Mouse (Mus musculus) embryo, embryonic 9.5 days (tissue): Measurements from ENCODE around the gene Srsf6.

Experiments used
- DNase-seq: peaks from one replicate; pipeline ENCODE4 v3.0.0-alpha.2; 2017; ENCODE audit errors: extremely low spot score

Gene Srsf6

GRCm38 (mm10) chr2:162932706-162933105 lies 1.4 kb downstream of the Srsf6 start:
- DNase-seq, result peak; percentile 52

- no peak for DNase-seq
Measured at GRCm38 (mm10) chr2:162934421-162934820, 3.1 kb downstream of the Srsf6 start.

DNA sequence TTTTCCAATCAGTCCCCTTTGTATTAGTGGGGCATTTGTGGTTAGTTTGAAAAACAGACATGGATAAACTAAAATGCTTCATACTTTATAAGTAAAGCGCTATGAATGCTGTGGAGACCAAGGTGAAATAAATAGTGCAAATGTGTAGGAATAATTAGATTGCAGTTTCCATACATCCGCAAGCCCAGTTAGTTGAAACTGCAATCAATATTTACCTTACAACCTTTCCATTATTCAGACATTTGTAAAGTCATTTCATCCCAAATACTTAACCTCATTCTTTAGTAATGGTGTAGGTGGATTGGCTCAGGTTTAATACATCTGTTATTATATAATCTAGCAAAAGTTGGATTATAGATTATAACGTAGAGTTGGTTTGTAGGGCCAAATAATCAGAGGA lies 4.4 kb downstream of the Srsf6 start:
- DNase-seq, result no peak

DNA sequence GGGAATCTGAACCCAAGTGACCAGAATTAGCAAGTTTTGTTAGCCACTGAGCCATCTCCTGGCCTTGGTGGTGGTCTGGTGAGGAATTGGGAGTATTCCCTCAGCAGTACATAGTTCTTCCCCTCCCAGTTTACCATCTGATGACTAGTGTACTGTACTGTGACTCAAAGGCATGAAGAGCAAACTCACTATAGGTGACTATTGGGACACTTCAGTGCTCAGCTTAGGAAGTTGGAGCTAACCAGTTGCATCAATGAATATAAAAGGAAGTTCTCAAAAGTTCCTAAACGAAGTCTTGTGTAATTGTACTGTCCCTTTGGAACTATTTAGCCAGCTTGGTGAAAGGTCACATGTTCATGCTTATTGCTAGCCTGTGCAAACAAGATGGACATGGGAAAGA lies 8.2 kb downstream of the Srsf6 start:
- no peak for DNase-seq

GRCm38 (mm10) chr2:162943148-162943846 lies 12.0 kb downstream of the Srsf6 start, which contains the start of gene L3mbtl1:
L3mbtl1 (plus strand) TSS chr2:162943472.
- DNase-seq, result peak; percentile 54

- DNase-seq, result no peak
Measured at GRCm38 (mm10) chr2:162943931-162944330, 12.6 kb downstream of the Srsf6 start.

DNA sequence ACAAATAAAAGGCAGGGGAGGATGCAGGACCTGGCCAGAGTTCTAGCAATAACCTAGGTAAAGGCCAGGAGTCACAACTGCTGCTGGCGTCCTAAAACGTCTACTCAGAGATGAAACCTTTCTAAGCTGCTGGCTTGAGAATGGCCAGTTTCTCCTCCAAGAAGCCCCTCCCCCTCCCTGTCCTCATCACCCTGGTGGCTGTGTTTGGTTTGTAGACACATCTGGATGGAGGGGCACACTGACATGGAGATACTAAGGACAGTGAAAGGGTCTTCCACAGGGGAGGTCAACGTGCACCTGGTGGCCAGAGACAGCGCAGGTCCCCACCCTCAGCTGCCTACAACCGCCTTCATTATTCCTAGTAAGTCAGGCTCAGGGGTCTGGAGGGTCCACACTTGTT lies 15.6 kb downstream of the Srsf6 start:
- DNase-seq, result no peak

GRCm38 (mm10) chr2:162947736-162948135 lies 16.4 kb downstream of the Srsf6 start:
- no peak for DNase-seq

DNA sequence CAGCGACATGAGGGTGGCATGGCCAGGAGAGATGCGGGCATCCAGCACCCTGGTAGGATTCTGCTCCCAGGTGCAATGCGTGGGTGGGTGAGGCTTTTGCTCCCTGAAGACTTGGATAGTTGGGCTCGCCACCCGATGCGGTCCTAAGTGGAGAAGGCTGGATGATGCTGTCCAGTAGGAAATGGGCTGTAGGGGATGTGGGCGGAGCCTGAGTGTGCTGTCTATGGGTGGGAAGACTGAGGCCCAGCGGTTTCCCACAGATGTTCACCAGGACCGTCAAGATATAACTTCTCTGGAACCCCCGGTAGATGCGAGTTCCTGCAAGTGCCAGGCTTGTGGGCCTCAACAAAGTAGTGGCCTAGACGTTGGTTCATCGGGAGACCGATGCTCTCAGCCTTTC lies 16.9 kb downstream of the Srsf6 start:
- DNase-seq, result no peak

GRCm38 (mm10) chr2:162950776-162951175 lies 19.4 kb downstream of the Srsf6 start:
- DNase-seq, result no peak

DNA sequence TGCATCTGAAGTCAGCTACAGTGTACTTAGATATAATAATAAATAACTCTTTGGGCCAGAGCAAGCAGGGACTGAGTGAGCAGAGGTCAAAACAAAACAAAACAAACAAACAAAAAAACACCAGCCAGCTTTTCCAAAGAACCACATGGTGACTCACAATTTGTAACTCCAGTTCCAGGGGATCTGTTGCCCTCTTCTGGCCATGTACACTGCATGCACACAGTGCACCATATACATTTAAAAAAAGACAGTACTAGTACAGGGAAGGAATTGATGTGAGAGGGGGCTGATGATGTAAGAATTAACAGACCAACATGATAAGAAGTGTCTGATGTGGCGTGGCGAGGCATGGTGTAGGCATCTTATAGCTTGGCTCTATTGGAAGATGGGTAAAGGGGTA lies 25.5 kb downstream of the Srsf6 start:
- no peak for DNase-seq

DNA sequence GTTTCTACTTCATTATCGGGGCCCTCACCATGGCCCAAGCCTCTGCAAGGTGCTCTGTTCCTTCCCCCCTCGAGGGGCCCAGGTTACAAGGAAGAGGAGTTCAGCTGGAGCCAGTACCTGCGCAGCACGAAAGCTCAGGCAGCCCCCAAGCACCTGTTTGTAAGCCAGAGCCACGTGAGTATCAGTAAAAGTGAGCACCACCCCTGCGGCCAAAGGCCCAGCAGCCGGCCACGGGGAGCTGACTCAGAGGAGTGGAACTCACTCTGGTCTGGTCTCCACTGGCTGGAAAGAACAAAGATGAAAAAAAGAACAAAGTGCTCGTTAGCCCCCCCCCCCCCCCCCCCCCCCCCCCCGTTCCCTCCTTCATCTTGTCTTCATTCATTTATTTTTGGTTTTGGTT lies 30.0 kb downstream of the Srsf6 start:
- DNase-seq, result no peak

- DNase-seq, result no peak
Measured at GRCm38 (mm10) chr2:162966734-162967133, 35.4 kb downstream of the Srsf6 start.

DNA sequence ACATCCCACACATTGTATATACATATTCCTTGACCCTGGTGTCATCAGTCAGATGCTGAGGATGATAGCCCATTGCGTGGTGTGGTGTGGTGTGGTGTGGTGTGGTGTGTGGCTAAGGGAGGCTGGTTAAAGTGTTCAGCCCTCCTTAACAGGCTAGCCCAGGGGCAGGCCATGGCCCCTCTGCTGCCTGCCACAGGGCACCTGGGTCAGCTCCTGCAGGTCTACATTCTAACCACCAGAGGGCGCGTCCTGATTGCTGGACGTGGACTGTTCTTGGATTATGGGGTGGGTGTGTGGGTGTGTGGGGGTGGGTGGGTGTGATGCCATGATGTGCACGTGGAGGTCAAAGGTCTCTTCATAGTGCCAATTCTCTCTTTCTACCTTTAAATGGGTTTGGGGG lies 37.0 kb downstream of the Srsf6 start:
- peak; percentile 53 for DNase-seq

DNA sequence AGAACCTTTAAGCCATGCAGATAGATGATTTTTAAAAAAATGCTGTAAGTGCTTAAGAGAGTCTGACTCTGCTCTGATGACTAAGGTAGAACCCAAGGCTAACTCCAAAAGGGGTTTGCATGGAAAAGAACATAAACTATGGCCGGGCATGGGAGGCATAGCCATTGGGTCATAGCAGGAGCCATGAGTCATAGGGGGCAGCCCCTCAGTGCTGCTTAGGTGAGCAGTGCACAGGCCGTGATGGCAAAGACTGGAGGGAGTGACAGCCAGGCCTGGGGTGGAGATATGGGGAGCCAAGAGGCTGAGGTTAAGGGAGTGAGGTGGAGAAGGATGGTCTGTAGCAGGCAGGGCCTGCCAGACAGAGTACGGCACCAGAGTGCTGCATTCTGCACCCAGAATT lies 37.8 kb downstream of the Srsf6 start:
- no peak for DNase-seq

- DNase-seq, result no peak
Measured at GRCm38 (mm10) chr2:162970896-162971295, 39.6 kb downstream of the Srsf6 start.

GRCm38 (mm10) chr2:162972752-162973151 lies 41.4 kb downstream of the Srsf6 start:
- no peak for DNase-seq

DNA sequence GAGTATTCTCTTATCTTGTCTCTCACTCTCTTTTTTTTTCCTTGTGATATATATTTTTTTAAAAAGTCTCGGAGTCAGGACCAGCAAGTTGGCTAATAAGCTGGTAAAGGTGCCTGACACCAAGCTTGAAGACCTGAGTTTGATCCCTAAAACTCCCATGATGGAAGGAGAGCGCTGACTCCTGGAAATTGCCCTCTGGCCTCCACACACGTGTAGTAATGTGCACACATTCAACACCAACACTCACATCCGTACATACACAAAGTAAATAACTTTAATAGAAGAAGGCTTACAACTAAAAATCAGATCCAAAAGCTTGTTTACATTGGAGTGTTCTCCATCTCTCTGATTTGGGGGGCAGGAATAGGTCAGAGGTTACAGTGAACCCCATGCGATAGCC lies 41.9 kb downstream of the Srsf6 start:
- no peak for DNase-seq

GRCm38 (mm10) chr2:162973637-162974036 lies 42.3 kb downstream of the Srsf6 start:
- peak; percentile 42 for DNase-seq

- no peak for DNase-seq
Measured at GRCm38 (mm10) chr2:162975157-162975775, 43.9 kb downstream of the Srsf6 start.

DNA sequence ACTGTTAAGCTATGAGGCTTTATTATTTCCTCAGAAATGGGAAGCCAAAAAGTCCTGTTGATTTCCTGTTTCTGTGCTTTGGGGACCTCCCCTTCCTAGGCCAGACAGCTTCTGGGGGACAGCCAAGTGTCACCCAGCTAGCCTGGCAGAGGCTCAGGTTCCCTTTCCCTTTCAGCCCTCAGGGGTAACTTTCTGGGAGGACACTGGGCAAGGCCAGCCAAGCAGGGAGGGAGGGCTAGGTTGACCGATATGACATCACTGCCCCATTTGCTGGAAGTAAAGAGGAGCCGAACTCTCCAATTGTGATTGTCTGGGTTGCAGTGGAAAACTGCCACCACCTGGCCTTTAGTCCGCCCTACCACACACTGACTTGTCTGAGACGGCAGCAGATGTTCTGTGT lies 44.7 kb downstream of the Srsf6 start:
- DNase-seq, result no peak

GRCm38 (mm10) chr2:162984381-162984780 lies 53.1 kb downstream of the Srsf6 start:
- no peak for DNase-seq

GRCm38 (mm10) chr2:162985923-162986322 lies 54.6 kb downstream of the Srsf6 start:
- DNase-seq, result no peak
